Mouse (Mus musculus): ENCODE measurements around the gene LTO1.
A peak's percentile ranks its signal among the peaks of the same experiment; 100 is the strongest.

The LTO1 gene

GRCm38 (mm10) chr7:144939344-144940002 lies 24.6 kb downstream of the LTO1 start, which contains the start of gene Ccnd1:
Gene Ccnd1 (minus strand): TSS chr7:144939925.
- peak; percentile 91 for DNase-seq (ENCODE audit: low read depth, low spot score)

- no peak for DNase-seq (ENCODE audit: low read depth, low spot score)
Measured at GRCm38 (mm10) chr7:144940003-144940571, 25.2 kb downstream of the LTO1 start.

- no peak for DNase-seq (ENCODE audit: low read depth, low spot score)
Measured at GRCm38 (mm10) chr7:144940585-144940984, 25.7 kb downstream of the LTO1 start.

- DNase-seq (ENCODE audit: low read depth, low spot score) = peak; percentile 96
Measured at GRCm38 (mm10) chr7:144941242-144941831, 26.4 kb downstream of the LTO1 start.

GRCm38 (mm10) chr7:144942071-144942743 lies 27.3 kb downstream of the LTO1 start:
- peak; percentile 58 for DNase-seq (ENCODE audit: low read depth, low spot score)

- DNase-seq (ENCODE audit: low read depth, low spot score) = peak; percentile 58
Measured at GRCm38 (mm10) chr7:144942744-144943135, 27.8 kb downstream of the LTO1 start.

GRCm38 (mm10) chr7:144943254-144943653 lies 28.4 kb downstream of the LTO1 start:
- DNase-seq (ENCODE audit: low read depth, low spot score) = peak; percentile 92

GRCm38 (mm10) chr7:144958509-144959395 lies 43.9 kb downstream of the LTO1 start:
- DNase-seq (ENCODE audit: low read depth, low spot score) = no peak

- DNase-seq (ENCODE audit: low read depth, low spot score) = no peak
Measured at GRCm38 (mm10) chr7:144963911-144964310, 49.0 kb downstream of the LTO1 start.

- no peak for DNase-seq (ENCODE audit: low read depth, low spot score)
Measured at GRCm38 (mm10) chr7:144964316-144964715, 49.4 kb downstream of the LTO1 start.

GRCm38 (mm10) chr7:144965893-144966292 lies 51.0 kb downstream of the LTO1 start:
- DNase-seq (ENCODE audit: low read depth, low spot score) = no peak

- no peak for DNase-seq (ENCODE audit: low read depth, low spot score)
Measured at GRCm38 (mm10) chr7:144970997-144971768, 56.3 kb downstream of the LTO1 start.

- no peak for DNase-seq (ENCODE audit: low read depth, low spot score)
Measured at GRCm38 (mm10) chr7:144971769-144972168, 56.9 kb downstream of the LTO1 start.

GRCm38 (mm10) chr7:144973461-144973860 lies 58.6 kb downstream of the LTO1 start:
- DNase-seq (ENCODE audit: low read depth, low spot score) = no peak

- DNase-seq (ENCODE audit: low read depth, low spot score) = no peak
Measured at GRCm38 (mm10) chr7:144977121-144977520, 62.2 kb downstream of the LTO1 start.

- no peak for DNase-seq (ENCODE audit: low read depth, low spot score)
Measured at GRCm38 (mm10) chr7:144979814-144980213, 64.9 kb downstream of the LTO1 start.

All from mesoderm, embryonic 11.5 days (tissue).